Mouse (Mus musculus) thymus, adult 2 months (tissue): Measurements from ENCODE around the gene 5730596B20Rik.

ENCODE experiments used
- CTCF ChIP-seq: fragments of 200-500 bp; IDR thresholded peaks from 2 replicates; pipeline ENCODE4 v1.5.1; 2012; ENCODE audit warnings: mild to moderate bottlenecking, control low read depth, low read length, moderate library complexity, borderline replicate concordance; ENCODE audit not compliant: control insufficient read depth, poor library complexity, insufficient read depth; ENCODE audit errors: extremely low read depth
- POLR2A ChIP-seq: fragments of 200-500 bp; IDR thresholded peaks from 2 replicates; pipeline ENCODE4 v1.6.1; 2012; ENCODE audit warnings: mild to moderate bottlenecking, low read length, control low read depth, moderate library complexity; ENCODE audit not compliant: control insufficient read depth, poor library complexity, insufficient read depth; ENCODE audit errors: extremely low read depth

DNA sequence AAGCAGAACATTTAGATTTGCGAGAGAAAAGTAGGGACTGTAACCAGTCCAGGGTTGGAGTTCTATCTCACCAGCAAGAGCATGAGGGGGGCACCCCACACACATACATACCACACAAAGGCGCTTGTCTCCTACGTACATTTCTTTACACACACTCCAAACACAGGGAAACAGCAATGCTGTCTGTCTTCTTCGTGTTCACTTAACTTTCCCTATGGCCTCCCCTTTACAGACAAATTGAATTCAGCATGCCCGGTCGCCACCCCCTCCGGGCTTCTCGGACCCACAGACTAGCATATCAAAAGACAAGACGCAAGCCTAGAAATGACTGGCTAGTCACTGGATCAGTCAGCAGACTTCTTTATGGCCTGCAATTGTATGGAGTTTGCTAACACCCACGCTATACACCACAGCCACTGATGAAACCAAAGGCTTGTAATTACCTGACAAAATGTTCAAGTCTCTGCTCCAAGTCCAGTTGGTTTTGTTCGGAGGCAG lies 3.0 kb downstream of the 5730596B20Rik start:
- TF ChIP-seq CTCF (no peak), POLR2A (no peak)
